Mouse (Mus musculus): ENCODE results near the gene Slc23a3.

- TF ChIP-seq CTCF (IDR thresholded peaks at IDR 0.05; ENCODE audit: control insufficient read depth, insufficient read depth, insufficient replicate concordance, low read depth, low read length) (no peak), POLR2A (IDR thresholded peaks at IDR 0.05; ENCODE audit: control insufficient read depth, low read depth, low read length) (no peak)
These were observed 13.9 kb upstream of the Slc23a3 start for GRCm38 (mm10) chr1:75147411-75148135.

Measured in testis, adult 2 months (tissue).